Comparison of ENCODE assay signal across 10 mouse cellular contexts in the genomic region with DNA sequence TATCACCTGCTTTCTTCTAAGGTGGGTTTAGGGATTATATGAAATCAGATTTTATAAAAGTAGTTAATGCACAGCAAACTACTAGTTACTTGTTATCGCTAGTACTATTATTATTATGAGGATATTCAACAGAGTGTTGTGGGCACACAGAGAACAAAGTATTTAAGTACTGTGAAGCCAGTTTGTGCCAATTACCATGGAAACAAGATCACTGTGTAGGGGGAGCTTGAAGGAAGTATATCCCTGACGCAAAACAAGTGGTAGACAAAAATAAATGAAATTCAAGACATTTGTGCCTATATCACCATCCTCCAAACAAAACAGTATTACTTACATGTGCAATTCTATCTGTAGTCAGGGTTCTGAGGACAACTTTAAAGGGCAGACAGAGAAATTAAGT.
"Had no signal": no experiment of that assay in that cellular context is flagged by ENCODE, and none has a peak within 500 bp of the region (broad histone marks: within the 10 kb centered on the region; RNA-seq: fewer than 3 reads in every experiment).

No protein-coding gene starts in this region.

- DNase-seq: lung, adult 18-20 months; lung, embryonic 14.5 days; lung, postnatal 10 days; lung, postnatal 4 days; midbrain, embryonic 14.5 days; right cerebral cortex, postnatal 14 days; thymus, adult 18-20 months; thymus, postnatal 14 days; thymus, postnatal 36 days had no signal

- ATAC-seq: midbrain, embryonic 16.5 days had no signal
